8 mouse cellular contexts compared by ENCODE assay signal in genomic region chr5:9265586-9266279, GRCm38 (mm10). TPM values are rescaled to one million over a fixed set of nuclear protein-coding genes. Genes with fewer than 3 reads are reported as not detected.
A peak's percentile ranks its signal among the peaks of the same experiment; 100 is the strongest.
DNase-seq lines count a peak whose midpoint lies in the region; ATAC-seq and TF ChIP-seq lines count a peak whose summit lies in the region.

TSS of gene 9330182L06Rik (plus strand) at chr5:9266118.

- WGBS in liver, postnatal 0 days (ENCODE audit: insufficient replicate concordance), result 1% methylated on average over 44 of the region's 47 CpGs
- WGBS in neural tube, embryonic 15.5 days, result under 1% methylated on average over 45 of the region's 47 CpGs

- H3K9ac ChIP-seq in ES-Bruce4 (ENCODE audit: low read depth, poor library complexity, severe bottlenecking), result peak within 1 kb of the TSS; percentile 69
- peak within 1 kb of the TSS; percentile 50 for H3K9ac ChIP-seq in liver, postnatal 0 days (replicated peaks)
- H3K9ac ChIP-seq in neural tube, embryonic 15.5 days (replicated peaks), result peak within 1 kb of the TSS; percentile 86

- ATAC-seq in hematopoietic stem cell, adult 5-6 weeks (replicated peaks in 1 of 2; ENCODE audit: insufficient read depth in 1 of 2, low FRiP score in 2 of 2, low TSS enrichment in 1 of 2, low read depth in 1 of 2, poor library complexity in 2 of 2, severe bottlenecking in 2 of 2), result peak; percentile 60 to 70
- peak; percentile 74 for ATAC-seq in liver, postnatal 0 days
- peak; percentile 96 for ATAC-seq in neural tube, embryonic 15.5 days (ENCODE audit: low FRiP score)

- no peak for TF ChIP-seq CTCF in ES-Bruce4 (IDR thresholded peaks at IDR 0.05; ENCODE audit: low read depth, low read length)
- TF ChIP-seq CTCF in bone marrow macrophage, adult 2 months (IDR thresholded peaks at IDR 0.05; ENCODE audit: low read depth, low read length), result no peak
- TF ChIP-seq CTCF in embryonic fibroblast, embryonic 13.5 days (IDR thresholded peaks at IDR 0.05; ENCODE audit: borderline replicate concordance, insufficient read depth, low read length), result no peak
- 0 out of 2 replicates have a peak, but pooled peaks have one; percentile 9 for TF ChIP-seq CTCF in liver, postnatal 0 days (IDR thresholded peaks at IDR 0.05; ENCODE audit: low read depth)

- no peak for TF ChIP-seq POLR2A in ES-Bruce4 (IDR thresholded peaks at IDR 0.05; ENCODE audit: insufficient read depth, low read length)
- no peak for TF ChIP-seq POLR2A in bone marrow macrophage, adult 2 months (IDR thresholded peaks at IDR 0.05; ENCODE audit: borderline replicate concordance, low read depth, low read length)
- peak; percentile 46; the same call in 1 of the 2 replicates for TF ChIP-seq POLR2A in embryonic fibroblast, embryonic 13.5 days (IDR thresholded peaks at IDR 0.05; ENCODE audit: low read depth, low read length)

- no peaks in the 10 kb centered on the region for H3K36me3 ChIP-seq in ES-Bruce4 (ENCODE audit: control insufficient read depth, insufficient read depth, low read length, poor library complexity, severe bottlenecking)
- no peaks in the 10 kb centered on the region for H3K36me3 ChIP-seq in liver, postnatal 0 days (replicated peaks; ENCODE audit: insufficient read depth, low read length)
- H3K36me3 ChIP-seq in neural tube, embryonic 15.5 days, result no peaks in the 10 kb centered on the region

- H3K4me3 ChIP-seq in ES-Bruce4 (ENCODE audit: low read depth, low read length), result peak within 1 kb of the TSS; percentile 79
- H3K4me3 ChIP-seq in bone marrow macrophage, adult 2 months (ENCODE audit: insufficient read depth, low read length), result peak within 1 kb of the TSS; percentile 68
- peak within 1 kb of the TSS; percentile 55 for H3K4me3 ChIP-seq in embryonic fibroblast, embryonic 13.5 days (ENCODE audit: insufficient read depth, low read length)
- H3K4me3 ChIP-seq in liver, postnatal 0 days (ENCODE audit: low read depth, low read length), result peak within 1 kb of the TSS; percentile 55
- H3K4me3 ChIP-seq in neural tube, embryonic 15.5 days (replicated peaks), result peak within 1 kb of the TSS; percentile 82

- no peaks in the 10 kb centered on the region for H3K9me3 ChIP-seq in ES-Bruce4 (replicated peaks; ENCODE audit: control insufficient read depth, insufficient read depth, low read length, poor library complexity, severe bottlenecking)
- no peaks in the 10 kb centered on the region for H3K9me3 ChIP-seq in liver, postnatal 0 days (ENCODE audit: low read length)
- no peaks in the 10 kb centered on the region for H3K9me3 ChIP-seq in neural tube, embryonic 15.5 days (replicated peaks)

- peak within 1 kb of the TSS; percentile 86 for H3K4me2 ChIP-seq in liver, postnatal 0 days (ENCODE audit: low read depth, low read length)
- H3K4me2 ChIP-seq in neural tube, embryonic 15.5 days, result peak within 1 kb of the TSS; percentile 79

- TF ChIP-seq EP300 in ES-Bruce4 (IDR thresholded peaks at IDR 0.05; ENCODE audit: insufficient read depth, low read depth, low read length), result no peak
- TF ChIP-seq EP300 in liver, postnatal 0 days (IDR thresholded peaks at IDR 0.05; ENCODE audit: low read depth), result no peak

- DNase-seq in layer of hippocampus, adult 8-10 months (ENCODE audit: low spot score in 2 of 2), result peak; percentile 39 to 59
- peak; percentile 51 for DNase-seq in liver, postnatal 0 days
- DNase-seq in thymus, postnatal 4 days, result peak; percentile 22

- H3K4me1 ChIP-seq in ES-Bruce4 (ENCODE audit: control insufficient read depth, insufficient read depth, low read length), result no peaks in the 10 kb centered on the region
- H3K4me1 ChIP-seq in bone marrow macrophage, adult 2 months (ENCODE audit: control insufficient read depth, insufficient read depth, low read length), result no peaks in the 10 kb centered on the region
- H3K4me1 ChIP-seq in embryonic fibroblast, embryonic 13.5 days (ENCODE audit: control insufficient read depth, insufficient read depth, low read length), result no peaks in the 10 kb centered on the region; the same call in 1 of the 2 replicates
- H3K4me1 ChIP-seq in liver, postnatal 0 days (ENCODE audit: insufficient read depth), result peaks cover 7% of the 10 kb centered on the region
- peaks cover 29% of the 10 kb centered on the region for H3K4me1 ChIP-seq in neural tube, embryonic 15.5 days

- H3K27me3 ChIP-seq in ES-Bruce4 (ENCODE audit: control insufficient read depth, insufficient read depth, low read length, poor library complexity, severe bottlenecking), result peaks cover 10% of the 10 kb centered on the region
- peaks cover 16% of the 10 kb centered on the region; the same call in 1 of the 2 replicates for H3K27me3 ChIP-seq in liver, postnatal 0 days (ENCODE audit: insufficient read depth, low read length)
- H3K27me3 ChIP-seq in neural tube, embryonic 15.5 days (replicated peaks), result no peaks in the 10 kb centered on the region

- H3K27ac ChIP-seq in ES-Bruce4 (ENCODE audit: insufficient read depth, low read length), result no peak within 1 kb of the TSS
- no peak within 1 kb of the TSS for H3K27ac ChIP-seq in bone marrow macrophage, adult 2 months (ENCODE audit: insufficient read depth, low read depth, low read length)
- H3K27ac ChIP-seq in embryonic fibroblast, embryonic 13.5 days (ENCODE audit: insufficient read depth, low read length), result no peak within 1 kb of the TSS
- H3K27ac ChIP-seq in liver, postnatal 0 days (ENCODE audit: low read depth), result no peak within 1 kb of the TSS
- H3K27ac ChIP-seq in neural tube, embryonic 15.5 days (replicated peaks), result peak within 1 kb of the TSS; percentile 97

RNA-seq across cellular contexts. Expression of gene 9330182L06Rik, which starts in this region (rescaled TPM):
- polyA plus RNA-seq in ES-Bruce4 (2011; ENCODE audit: insufficient read depth, insufficient read length, low read depth, missing spikeins), result 4.0 and 4.5 TPM in 2 replicates
- polyA plus RNA-seq in bone marrow macrophage, adult 2 months (2012; ENCODE audit: insufficient read depth, insufficient read length, missing spikeins), result 0.98 and 1.1 TPM in 2 replicates
- polyA plus RNA-seq in embryonic fibroblast, embryonic 13.5 days (2011; ENCODE audit: insufficient read length, low read depth, missing spikeins), result 2.6 and 2.8 TPM in 2 replicates
- 2.8 and 3.9 TPM in 2 replicates for total RNA-seq in hematopoietic stem cell, adult 5-6 weeks (2017)
- 10 to 100 TPM; 22.0 to 28.8 (median 24.1) TPM for total RNA-seq in layer of hippocampus, adult 8-10 months (2022)
- polyA plus RNA-seq in liver, postnatal 0 days (2015; fragmentation: Nextera tagmentation; extraction: Ambion mirVana), result 0.13 and 0.15 TPM in 2 replicates
- 21.6 and 27.1 TPM in 2 replicates for polyA plus RNA-seq in neural tube, embryonic 15.5 days (2015; fragmentation: Nextera tagmentation; extraction: Ambion mirVana)

Comparison
In these comparisons a context has a peak if more than half of its experiments do, and no peak if none do; other contexts are left out.
1. Peak in DNase-seq, ATAC-seq, H3K4me3 ChIP-seq, H3K9ac ChIP-seq and H3K4me2 ChIP-seq in liver, postnatal 0 days; RNA of the gene not detected or under 1 TPM.